15 mouse cellular contexts compared by ENCODE assay signal in the genomic region with DNA sequence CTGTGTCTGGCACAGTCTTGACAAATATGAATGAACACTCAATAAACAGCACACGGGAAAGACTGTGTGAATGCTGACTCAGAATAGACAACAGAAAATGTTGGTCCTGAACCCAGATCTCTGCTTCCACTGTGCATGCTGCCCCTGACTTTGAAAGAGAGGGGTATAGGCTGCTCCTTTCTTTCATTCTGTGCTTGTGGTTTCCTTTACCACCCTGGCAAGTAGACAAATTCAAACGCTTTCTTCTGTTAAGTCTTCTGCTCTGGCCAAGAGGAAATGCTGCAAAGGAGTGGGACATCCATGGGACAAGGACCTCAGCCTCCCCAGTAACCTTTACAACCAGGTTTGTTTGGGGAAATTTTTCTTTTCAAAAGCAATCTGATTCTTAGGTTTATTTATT.
"Had no signal": no experiment of that assay in that cellular context is flagged by ENCODE, and none has a peak within 500 bp of the region (broad histone marks: within the 10 kb centered on the region; RNA-seq: fewer than 3 reads in every experiment).

No protein-coding gene starts in this region.

- DNase-seq: gastrocnemius, postnatal 14 days; gastrocnemius, postnatal 36 days; heart, adult 2 months; heart, postnatal 4 days; kidney, adult 11 months; kidney, adult 2 months; kidney, adult 9 months; kidney, postnatal 14 days; kidney, postnatal 36 days; layer of hippocampus, adult 9-11 months; layer of hippocampus, postnatal 36 days; left cerebral cortex, postnatal 4 days had no signal

- ATAC-seq: hindbrain, postnatal 0 days; intestine, embryonic 16.5 days; liver, embryonic 12.5 days had no signal
